Mouse (Mus musculus): Measurements from ENCODE around the gene BC016579. TPM values are rescaled to one million over a fixed set of nuclear protein-coding genes. Genes with fewer than 3 reads are reported as not detected.
A peak's percentile ranks its signal among the peaks of the same experiment; 100 is the strongest.

The BC016579 gene
- polyA plus RNA-seq, 1 experiment, result 0.05 TPM

GRCm38 (mm10) chr16:45662381-45662780, 8.5 kb upstream of the BC016579 start:
- Histone ChIP-seq H3K36me3 (ENCODE audit: control insufficient read depth, insufficient read depth, low read length) (no peaks in the 10 kb centered on the region), H3K27ac (ENCODE audit: insufficient read depth, low read length) (no peak overlapping the region), H3K27me3 (ENCODE audit: control insufficient read depth, insufficient read depth, low read length) (no peaks in the 10 kb centered on the region), H3K4me1 (ENCODE audit: control insufficient read depth, insufficient read depth, insufficient read length) (no peaks in the 10 kb centered on the region), H3K4me3 (ENCODE audit: extremely low read depth, insufficient read depth, insufficient read length) (no peak overlapping the region)
- no peak for DNase-seq (ENCODE audit: low read depth in 1 of 2, low spot score in 2 of 2)
- TF ChIP-seq CTCF (IDR thresholded peaks at IDR 0.05; ENCODE audit: extremely low read depth, insufficient read depth, insufficient read length, insufficient replicate concordance) (no peak), POLR2A (IDR thresholded peaks at IDR 0.05; ENCODE audit: low read depth, low read length) (no peak)

GRCm38 (mm10) chr16:45659596-45659995, 5.7 kb upstream of the BC016579 start:
- no peaks in the 10 kb centered on the region for H3K36me3 ChIP-seq (ENCODE audit: control insufficient read depth, insufficient read depth, low read length)
- H3K4me1 ChIP-seq (ENCODE audit: control insufficient read depth, insufficient read depth, insufficient read length), result no peaks in the 10 kb centered on the region
- TF ChIP-seq CTCF (IDR thresholded peaks at IDR 0.05; ENCODE audit: extremely low read depth, insufficient read depth, insufficient read length, insufficient replicate concordance) (no peak), POLR2A (IDR thresholded peaks at IDR 0.05; ENCODE audit: low read depth, low read length) (no peak)
- WGBS, result 85% methylated on average over 4 of the region's 4 CpGs
- no peaks in the 10 kb centered on the region for H3K27me3 ChIP-seq (ENCODE audit: control insufficient read depth, insufficient read depth, low read length)
- no peak overlapping the region for H3K4me3 ChIP-seq (ENCODE audit: extremely low read depth, insufficient read depth, insufficient read length)
- H3K27ac ChIP-seq (ENCODE audit: insufficient read depth, low read length), result no peak overlapping the region
- DNase-seq (ENCODE audit: low read depth in 1 of 2, low spot score in 2 of 2), result no peak

GRCm38 (mm10) chr16:45658248-45658647, 4.4 kb upstream of the BC016579 start:
- H3K4me3 ChIP-seq (ENCODE audit: extremely low read depth, insufficient read depth, insufficient read length), result no peak overlapping the region
- peaks cover 7% of the 10 kb centered on the region; the same call in 1 of the 2 replicates for H3K4me1 ChIP-seq (ENCODE audit: control insufficient read depth, insufficient read depth, insufficient read length)
- no peak for DNase-seq (ENCODE audit: low read depth in 1 of 2, low spot score in 2 of 2)
- 94% methylated on average over 1 of the region's 1 CpGs for WGBS
- TF ChIP-seq CTCF (IDR thresholded peaks at IDR 0.05; ENCODE audit: extremely low read depth, insufficient read depth, insufficient read length, insufficient replicate concordance) (no peak), POLR2A (IDR thresholded peaks at IDR 0.05; ENCODE audit: low read depth, low read length) (no peak)
- peaks cover 2% of the 10 kb centered on the region; the same call in 1 of the 2 replicates for H3K27me3 ChIP-seq (ENCODE audit: control insufficient read depth, insufficient read depth, low read length)
- H3K36me3 ChIP-seq (ENCODE audit: control insufficient read depth, insufficient read depth, low read length), result no peaks in the 10 kb centered on the region
- H3K27ac ChIP-seq (ENCODE audit: insufficient read depth, low read length), result no peak overlapping the region

GRCm38 (mm10) chr16:45657574-45658159, 3.8 kb upstream of the BC016579 start:
- no peak overlapping the region for H3K27ac ChIP-seq (ENCODE audit: insufficient read depth, low read length)
- H3K27me3 ChIP-seq (ENCODE audit: control insufficient read depth, insufficient read depth, low read length), result peaks cover 2% of the 10 kb centered on the region; the same call in 1 of the 2 replicates
- peaks cover 7% of the 10 kb centered on the region; the same call in 1 of the 2 replicates for H3K4me1 ChIP-seq (ENCODE audit: control insufficient read depth, insufficient read depth, insufficient read length)
- DNase-seq (ENCODE audit: low read depth in 1 of 2, low spot score in 2 of 2), result no peak
- no peak for TF ChIP-seq POLR2A (IDR thresholded peaks at IDR 0.05; ENCODE audit: low read depth, low read length)
- TF ChIP-seq CTCF (IDR thresholded peaks at IDR 0.05; ENCODE audit: extremely low read depth, insufficient read depth, insufficient read length, insufficient replicate concordance), result no peak
- WGBS, result 80% methylated on average over 12 of the region's 12 CpGs
- no peaks in the 10 kb centered on the region for H3K36me3 ChIP-seq (ENCODE audit: control insufficient read depth, insufficient read depth, low read length)
- no peak overlapping the region for H3K4me3 ChIP-seq (ENCODE audit: extremely low read depth, insufficient read depth, insufficient read length)

- 87% methylated on average over 9 of the region's 9 CpGs for WGBS
- Histone ChIP-seq H3K4me1 (ENCODE audit: control insufficient read depth, insufficient read depth, insufficient read length) (peaks cover 7% of the 10 kb centered on the region; the same call in 1 of the 2 replicates), H3K4me3 (ENCODE audit: extremely low read depth, insufficient read depth, insufficient read length) (no peak overlapping the region), H3K27me3 (ENCODE audit: control insufficient read depth, insufficient read depth, low read length) (peaks cover 2% of the 10 kb centered on the region; the same call in 1 of the 2 replicates), H3K36me3 (ENCODE audit: control insufficient read depth, insufficient read depth, low read length) (no peaks in the 10 kb centered on the region), H3K27ac (ENCODE audit: insufficient read depth, low read length) (no peak overlapping the region)
- DNase-seq (ENCODE audit: low read depth in 1 of 2, low spot score in 2 of 2), result no peak
- TF ChIP-seq CTCF (IDR thresholded peaks at IDR 0.05; ENCODE audit: extremely low read depth, insufficient read depth, insufficient read length, insufficient replicate concordance) (no peak), POLR2A (IDR thresholded peaks at IDR 0.05; ENCODE audit: low read depth, low read length) (no peak)
Observed at GRCm38 (mm10) chr16:45654465-45654864, 597 bp upstream of the BC016579 start.

- H3K4me1 ChIP-seq (ENCODE audit: control insufficient read depth, insufficient read depth, insufficient read length), result peaks cover 7% of the 10 kb centered on the region; the same call in 1 of the 2 replicates
- no peak for DNase-seq (ENCODE audit: low read depth in 1 of 2, low spot score in 2 of 2)
- H3K27me3 ChIP-seq (ENCODE audit: control insufficient read depth, insufficient read depth, low read length), result peaks cover 2% of the 10 kb centered on the region; the same call in 1 of the 2 replicates
- no peak for TF ChIP-seq CTCF (IDR thresholded peaks at IDR 0.05; ENCODE audit: extremely low read depth, insufficient read depth, insufficient read length, insufficient replicate concordance)
- no peak for TF ChIP-seq POLR2A (IDR thresholded peaks at IDR 0.05; ENCODE audit: low read depth, low read length)
- 20% methylated on average over 17 of the region's 17 CpGs for WGBS
- no peak overlapping the region for H3K27ac ChIP-seq (ENCODE audit: insufficient read depth, low read length)
- no peaks in the 10 kb centered on the region for H3K36me3 ChIP-seq (ENCODE audit: control insufficient read depth, insufficient read depth, low read length)
- peak overlapping the region; percentile 22; the same call in 1 of the 2 replicates for H3K4me3 ChIP-seq (ENCODE audit: extremely low read depth, insufficient read depth, insufficient read length)
Observed at GRCm38 (mm10) chr16:45653009-45653933, 597 bp downstream of the BC016579 start.
